Mouse (Mus musculus) left cerebral cortex, postnatal 36 days (tissue): ENCODE measurements around the gene Dis3l2. TPM values are rescaled to one million over a fixed set of nuclear protein-coding genes. Genes with fewer than 3 reads are reported as not detected.

Source experiments
- DNase-seq, 2 experiments: peaks; one replicate each; pipeline ENCODE4 v3.0.0; 2021 to 2022; ENCODE audit warnings: low spot score in 2 of 2, mixed read lengths in 1 of 2
- intact Hi-C: fragments of 180-260 bp; cut with DNase I; formaldehyde crosslinking; loops from one replicate; pipeline ENCODE4 v1.15.1; 2025
- total RNA-seq, 2 experiments: library from RNA; stranded (reverse); gene quantifications; 2 replicates each; pipeline ENCODE4 v1.2.3; 2021

The Dis3l2 gene
- total RNA-seq, 2 experiments from 2014 or later = 27.2 to 28.4 TPM

- intact Hi-C loops = no loop called here
- DNase-seq = peak; percentile 54 to 63
Observed at GRCm38 (mm10) chr1:87041119-87041518, 337.5 kb downstream of the Dis3l2 start.

GRCm38 (mm10) chr1:87041814-87042438, 338.3 kb downstream of the Dis3l2 start:
- DNase-seq = peak; percentile 72 to 78
- intact Hi-C loops = loop anchor here (1.0 to 2.0 kb wide), 2 partner anchors 373 to 391 kb away; no protein-coding TSS in a partner anchor

GRCm38 (mm10) chr1:87050072-87050471, 346.5 kb downstream of the Dis3l2 start:
- intact Hi-C loops = no loop called here
- no peak for DNase-seq

- intact Hi-C loops = no loop called here
- no peak for DNase-seq
Observed at GRCm38 (mm10) chr1:87050700-87051099, 347.1 kb downstream of the Dis3l2 start.

GRCm38 (mm10) chr1:87051369-87051768, 347.8 kb downstream of the Dis3l2 start:
- intact Hi-C loops = no loop called here
- DNase-seq = no peak

GRCm38 (mm10) chr1:87057075-87057474, 353.5 kb downstream of the Dis3l2 start:
- intact Hi-C loops = no loop called here
- no peak for DNase-seq

GRCm38 (mm10) chr1:87059042-87059665, 355.5 kb downstream of the Dis3l2 start:
- intact Hi-C loops = no loop called here
- DNase-seq = no peak

GRCm38 (mm10) chr1:87060913-87061312, 357.3 kb downstream of the Dis3l2 start:
- intact Hi-C loops = no loop called here
- no peak for DNase-seq

GRCm38 (mm10) chr1:87070720-87071119, 367.1 kb downstream of the Dis3l2 start:
- DNase-seq = no peak
- intact Hi-C loops = no loop called here

- intact Hi-C loops = no loop called here
- no peak for DNase-seq
Observed at GRCm38 (mm10) chr1:87073776-87074175, 370.2 kb downstream of the Dis3l2 start.

GRCm38 (mm10) chr1:87086196-87086595, 382.6 kb downstream of the Dis3l2 start:
- DNase-seq = no peak
- intact Hi-C loops = no loop called here

- DNase-seq = no peak
- intact Hi-C loops = no loop called here
Observed at GRCm38 (mm10) chr1:87086964-87087363, 383.4 kb downstream of the Dis3l2 start.

- no peak for DNase-seq
- intact Hi-C loops = no loop called here
Observed at GRCm38 (mm10) chr1:87089251-87089650, 385.6 kb downstream of the Dis3l2 start.

- no peak for DNase-seq
- intact Hi-C loops = no loop called here
Observed at GRCm38 (mm10) chr1:87089828-87090227, 386.2 kb downstream of the Dis3l2 start, which contains the start of gene Alppl2. Alppl2 (minus strand) TSS chr1:87089928.

- DNase-seq = no peak
- intact Hi-C loops = loop anchor here (5.0 kb wide), 1 partner anchor 92 kb away; no protein-coding TSS in a partner anchor
Observed at GRCm38 (mm10) chr1:87095642-87096041, 392.0 kb downstream of the Dis3l2 start.

GRCm38 (mm10) chr1:87098358-87098975, 394.9 kb downstream of the Dis3l2 start:
- DNase-seq = peak; percentile 18 to 31
- intact Hi-C loops = loop anchor here (5.0 kb wide), 1 partner anchor 89 kb away; no protein-coding TSS in a partner anchor

Other genes with a start within 250 kb of the Dis3l2 start
- 100 to 1,000 TPM; 384 TPM for gene Ptma, start 177.1 kb upstream of the Dis3l2 start, total RNA-seq
- 10 to 100 TPM; 53.3 to 62.6 TPM for gene Pde6d, start 121.2 kb upstream of the Dis3l2 start, total RNA-seq
- 10 to 100 TPM; 25.2 to 25.8 TPM for gene Cops7b, start 120.9 kb upstream of the Dis3l2 start, total RNA-seq
- gene Nppc, start 33.2 kb upstream of the Dis3l2 start, total RNA-seq = 10 to 100 TPM; 10.8 to 18.4 TPM